Mouse (Mus musculus) left cerebral cortex, postnatal 36 days (tissue): Measurements from ENCODE around the gene Syngr1. TPM values are rescaled to one million over a fixed set of nuclear protein-coding genes. Genes with fewer than 3 reads are reported as not detected.
A peak's percentile ranks its signal among the peaks of the same experiment; 100 is the strongest.

Experiments used
- DNase-seq, 2 experiments: peaks; one replicate each; pipeline ENCODE4 v3.0.0; 2021 to 2022; ENCODE audit warnings: low spot score in 2 of 2, mixed read lengths in 1 of 2
- intact Hi-C: fragments of 180-260 bp; cut with DNase I; formaldehyde crosslinking; loops from one replicate; pipeline ENCODE4 v1.15.1; 2025
- microRNA-seq: library from miRNA; unstranded; fragments of <30 nt; microRNA quantifications from one replicate; pipeline ENCODE4 v1.2.0, GENCODE M21; 2022
- total RNA-seq, 2 experiments: library from RNA; stranded (reverse); gene quantifications; 2 replicates each; pipeline ENCODE4 v1.2.3; 2021

Gene Syngr1
- total RNA-seq, 2 experiments from 2014 or later = 424 to 526 TPM

DNA sequence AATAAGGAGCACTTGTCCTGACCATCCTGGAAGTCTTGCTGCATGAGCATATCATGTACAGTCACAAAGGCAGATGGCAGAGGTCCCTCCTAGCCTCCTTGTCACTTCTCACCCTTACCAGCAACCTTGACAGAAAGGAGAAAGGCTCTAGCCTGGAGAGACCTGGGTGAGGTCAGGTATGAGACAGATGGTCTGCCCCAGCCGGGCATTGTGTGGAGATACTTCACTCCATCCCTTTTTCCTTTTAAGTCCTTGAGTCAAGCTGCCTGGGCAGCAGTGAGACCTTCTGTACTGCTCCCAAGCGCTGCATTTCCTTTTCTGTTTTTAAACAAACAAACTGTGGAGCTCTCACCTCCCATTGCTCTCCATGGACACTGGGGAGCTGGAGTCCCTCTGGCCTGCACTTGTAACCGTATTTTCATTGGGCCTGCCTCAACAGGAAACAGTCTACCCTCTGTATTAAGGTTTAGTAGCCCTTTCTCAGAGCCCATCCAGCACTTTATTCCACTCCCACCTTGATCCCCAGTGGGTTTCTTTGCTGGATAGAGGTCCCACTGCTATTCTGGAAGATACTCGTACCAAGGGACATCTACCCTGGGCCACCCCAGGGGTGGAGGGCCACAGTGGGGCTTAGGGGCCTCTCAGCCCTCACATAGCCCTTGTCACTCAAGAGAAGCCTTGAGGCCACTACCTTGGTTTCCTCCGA lies 67.0 kb downstream of the Syngr1 start:
- DNase-seq = no peak
- intact Hi-C loops = no loop called here

- DNase-seq = no peak
- intact Hi-C loops = no loop called here
Measured at GRCm38 (mm10) chr15:80158707-80159090, 67.6 kb downstream of the Syngr1 start.

- no peak for DNase-seq
- intact Hi-C loops = no loop called here
Measured at GRCm38 (mm10) chr15:80159286-80159901, 68.3 kb downstream of the Syngr1 start.

DNA sequence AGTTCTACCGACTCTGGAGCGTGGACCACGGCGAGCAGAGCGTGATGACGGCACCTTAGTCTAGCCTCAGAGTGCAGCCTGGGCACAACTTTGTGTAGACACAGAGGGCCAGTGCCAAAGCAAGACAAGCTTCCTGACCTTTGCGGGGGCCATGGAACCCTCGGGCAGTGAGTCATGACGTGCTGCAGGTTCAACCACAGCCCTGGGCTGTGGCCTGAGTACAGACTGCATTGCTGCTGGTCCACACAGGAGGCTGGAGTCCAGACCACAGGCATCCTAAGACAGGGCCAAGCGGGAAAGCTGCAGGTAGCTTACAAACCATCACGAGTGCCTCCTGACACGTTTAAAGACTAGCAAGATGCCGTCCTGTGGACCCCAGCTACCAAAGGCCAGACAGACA lies 69.1 kb downstream of the Syngr1 start:
- DNase-seq = no peak
- intact Hi-C loops = no loop called here

DNA sequence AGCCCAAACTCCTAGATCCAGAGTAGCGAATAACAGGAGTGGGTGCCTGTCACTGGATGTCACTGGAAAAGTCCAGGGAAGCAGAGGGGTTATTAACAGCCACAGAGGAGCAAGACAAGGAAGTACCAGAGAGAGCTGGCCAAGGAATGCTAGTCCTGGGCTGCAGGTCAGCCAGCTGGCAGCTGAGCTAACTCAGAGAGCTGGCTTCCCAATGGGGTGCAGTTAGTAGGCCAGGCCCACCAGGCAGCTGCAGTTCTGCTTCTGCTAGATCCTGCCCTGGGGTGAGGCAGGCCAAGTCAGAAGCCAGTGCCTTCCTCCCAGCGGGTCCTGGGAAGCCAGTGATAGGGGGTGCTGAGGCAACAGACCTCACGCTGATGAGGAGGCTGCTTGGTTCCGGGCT lies 69.6 kb downstream of the Syngr1 start:
- DNase-seq = no peak
- intact Hi-C loops = no loop called here

DNA sequence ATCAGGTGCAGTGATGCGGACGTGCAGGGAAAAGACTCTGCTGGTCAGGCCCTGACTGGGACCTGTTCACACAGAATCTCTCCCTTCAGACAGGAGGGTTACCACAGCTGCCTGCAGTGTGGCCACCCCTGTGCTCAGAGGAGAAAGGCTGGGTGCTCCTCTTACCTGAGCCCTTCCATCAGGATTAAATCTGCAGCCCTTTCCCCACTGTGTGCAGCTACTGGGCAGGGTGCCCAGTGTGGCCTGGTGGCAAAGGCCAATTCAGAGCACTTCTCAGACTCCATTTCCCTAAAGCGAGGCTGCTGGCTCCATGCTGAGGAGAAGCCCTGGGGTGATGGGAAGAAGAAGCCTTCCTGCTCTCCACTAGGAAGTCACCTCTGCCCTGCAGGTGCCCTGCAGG lies 70.1 kb downstream of the Syngr1 start:
- DNase-seq = no peak
- intact Hi-C loops = no loop called here

GRCm38 (mm10) chr15:80162401-80162964 lies 71.3 kb downstream of the Syngr1 start:
- no peak for DNase-seq

GRCm38 (mm10) chr15:80163274-80163673 lies 72.1 kb downstream of the Syngr1 start:
- DNase-seq = peak; percentile 66 to 68
- intact Hi-C loops = no loop called here

More at GRCm38 (mm10) chr15:80162401-80162964, 71.3 kb downstream of the Syngr1 start:
- intact Hi-C loops = no loop called here

DNA sequence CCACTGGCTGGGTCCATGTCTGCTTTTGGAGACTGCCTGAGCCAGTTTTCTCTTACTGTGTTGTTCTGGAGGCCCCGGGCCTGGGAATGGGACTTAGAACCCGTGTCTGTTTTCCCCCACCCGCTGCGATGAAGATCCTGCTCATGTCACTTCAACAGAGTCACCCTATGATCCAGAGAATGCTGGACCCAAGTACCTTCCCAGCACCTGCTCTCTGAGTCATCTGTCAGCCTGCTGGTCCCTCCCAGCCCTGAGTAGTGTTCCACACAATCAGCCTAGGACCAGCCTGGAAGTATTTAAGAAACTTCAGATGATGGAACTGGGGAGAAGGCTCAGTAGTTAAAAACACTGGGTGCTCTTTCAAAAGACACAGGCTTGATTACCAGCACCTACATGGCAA lies 72.6 kb downstream of the Syngr1 start:
- DNase-seq = no peak
- intact Hi-C loops = no loop called here

DNA sequence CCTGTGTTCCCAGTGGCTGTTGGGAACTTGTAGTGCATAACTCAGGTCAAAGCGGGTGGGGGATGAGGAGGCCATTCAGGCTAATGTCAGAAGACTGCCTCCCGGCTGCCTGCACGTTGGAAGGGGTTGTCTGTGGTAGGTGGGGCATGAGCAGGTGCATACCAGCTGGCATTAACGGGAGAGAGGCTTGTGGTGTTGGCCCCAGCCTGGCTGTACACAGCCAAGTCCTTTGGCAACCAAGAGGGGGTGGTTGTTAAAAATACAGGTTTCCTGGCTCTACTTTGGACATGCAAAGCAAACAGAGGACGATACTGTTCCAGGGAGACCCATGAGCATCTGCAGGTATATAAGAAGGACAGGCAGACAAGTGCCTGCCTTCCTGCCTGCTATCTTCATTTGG lies 74.3 kb downstream of the Syngr1 start:
- intact Hi-C loops = no loop called here
- peak in 1 of 2 experiments; percentile 35 for DNase-seq

Small RNA genes within 50 kb of the gene (microRNA-seq; reads per million reads assigned to microRNA genes)
- gene Snord43 = 53.3 reads per million, percentile 51 among the genes with 10 or more reads in this experiment

Other genes starting within 250 kb of the Syngr1 start
- gene Apobec3, start 199.7 kb upstream of the Syngr1 start, total RNA-seq = 1 to 10 TPM; 4.9 to 5.1 TPM
- gene Cbx7, start 120.2 kb upstream of the Syngr1 start, total RNA-seq = 10 to 100 TPM; 40.5 to 46.5 TPM
- 10 to 100 TPM; 31.3 to 32.4 TPM for gene Pdgfb, start 76.4 kb upstream of the Syngr1 start, total RNA-seq
- 100 to 1,000 TPM; 416 to 501 TPM for gene Rpl3, start 534 bp downstream of the Syngr1 start, total RNA-seq
- gene Tab1, start 41.8 kb downstream of the Syngr1 start, total RNA-seq = 10 to 100 TPM; 23.1 to 30.4 TPM
- gene Mgat3, start 82.4 kb downstream of the Syngr1 start, total RNA-seq = 100 to 1,000 TPM; 119 to 126 TPM
- gene Mief1, start 142.7 kb downstream of the Syngr1 start, total RNA-seq = 10 to 100 TPM; 32.4 to 33.7 TPM
- 10 to 100 TPM; 13.7 to 17.3 TPM for gene AC140267.1, start 144.5 kb downstream of the Syngr1 start, total RNA-seq
- gene Atf4, start 163.8 kb downstream of the Syngr1 start, total RNA-seq = 100 to 1,000 TPM in 1 of 2 experiments, 10 to 100 TPM in 1; 99.7 to 113 TPM
- gene Rps19bp1, start 173.0 kb downstream of the Syngr1 start, total RNA-seq = 10 to 100 TPM; 40.9 to 41.1 TPM
- gene Cacna1i, start 195.9 kb downstream of the Syngr1 start, total RNA-seq = 10 to 100 TPM; 73.2 to 73.7 TPM